Mouse (Mus musculus) liver, adult 2 months (tissue): ENCODE measurements around the gene Sh2b2. TPM values are rescaled to one million over a fixed set of nuclear protein-coding genes. Genes with fewer than 3 reads are reported as not detected.

Experiments
- DNase-seq: peaks from one replicate; pipeline ENCODE4 v3.0.0-alpha.2; 2011; ENCODE audit warnings: low read depth, low spot score; ENCODE audit errors: extremely low read depth
- H3K27ac ChIP-seq: fragments of 200-500 bp; replicated peaks from 2 replicates; pipeline ENCODE4 v1.5.1; 2012; ENCODE audit warnings: low read depth, mild to moderate bottlenecking, control low read depth, inconsistent platforms, low read length; ENCODE audit not compliant: insufficient read depth
- H3K27me3 ChIP-seq: fragments of 200-500 bp; 2 replicates; pipeline ENCODE4 v1.6.1; 2012; ENCODE audit warnings: mild to moderate bottlenecking, moderate library complexity, low read length, inconsistent platforms; ENCODE audit not compliant: control insufficient read depth, insufficient read depth
- H3K36me3 ChIP-seq: fragments of 200-500 bp; 2 replicates; pipeline ENCODE4 v1.6.1; 2012; ENCODE audit warnings: low read length, inconsistent platforms; ENCODE audit not compliant: control insufficient read depth, insufficient read depth
- H3K4me1 ChIP-seq: fragments of 200-500 bp; 2 replicates; pipeline ENCODE4 v1.6.1; 2011; ENCODE audit warnings: low read length; ENCODE audit not compliant: control insufficient read depth, insufficient read depth
- H3K4me3 ChIP-seq: fragments of 200-500 bp; 2 replicates; pipeline ENCODE4 v1.5.1; 2011; ENCODE audit warnings: low read depth, mild to moderate bottlenecking, control low read depth, low read length, moderate library complexity; ENCODE audit not compliant: insufficient read depth
- H3K79me2 ChIP-seq: fragments of 200-500 bp; 2 replicates; pipeline ENCODE4 v1.6.1; 2012; ENCODE audit warnings: inconsistent platforms, mild to moderate bottlenecking, low read length, moderate library complexity; ENCODE audit not compliant: control insufficient read depth, insufficient read depth
- H3K9ac ChIP-seq: fragments of 200-500 bp; 2 replicates; pipeline ENCODE4 v1.6.1; 2012; ENCODE audit warnings: low read depth, mild to moderate bottlenecking, control low read depth, inconsistent platforms, low read length
- CTCF ChIP-seq: fragments of 200-500 bp; IDR thresholded peaks from 2 replicates; pipeline ENCODE4 v1.5.1; 2011; ENCODE audit warnings: low read depth, low read length, control low read depth
- POLR2A ChIP-seq: fragments of 200-500 bp; IDR thresholded peaks from 2 replicates; pipeline ENCODE4 v1.6.1; 2011; ENCODE audit warnings: low read length, control low read depth; ENCODE audit not compliant: insufficient read depth; ENCODE audit errors: extremely low read depth
- WGBS: fragments of 180-500 bp; shearing (Covaris S2); methylation state at CpG from one replicate; pipeline ENCODE4 v1.1.7; 2018; 5-methylcytosine and 5-hydroxymethylcytosine counted together
- polyA plus RNA-seq: library from polyadenylated mRNA; depleted of rRNA; stranded (reverse); fragments of >200 nt; gene quantifications from 2 replicates; pipeline ENCODE4 v1.2.3, GENCODE M21; 2012
- total RNA-seq: library from RNA; depleted of rRNA; stranded (reverse); fragments of >200 nt; gene quantifications from 2 replicates; pipeline ENCODE4 v1.2.3, GENCODE M21; 2014

Sh2b2 gene
- total and polyA plus RNA-seq, 2 experiments, result 0.65 to 6.1 TPM

DNA sequence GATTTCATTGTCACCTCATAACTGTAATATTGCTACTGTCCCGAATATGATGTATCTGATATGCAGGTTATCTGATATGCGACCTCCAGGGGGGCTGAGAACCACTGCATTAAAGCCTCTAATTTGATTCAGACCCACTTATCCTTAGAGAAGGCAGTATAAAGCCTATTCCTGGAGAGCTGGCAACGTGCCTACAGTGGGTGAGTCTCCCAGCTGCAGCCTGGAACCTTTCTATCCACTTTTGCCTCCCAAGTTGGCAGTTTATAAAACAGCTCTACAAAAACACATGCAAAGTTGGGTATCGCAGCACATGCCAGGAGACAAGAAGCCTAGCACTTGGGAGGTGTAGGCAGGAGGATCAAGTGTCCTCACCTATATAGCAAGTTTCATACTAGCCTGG, 17.0 kb upstream of the Sh2b2 start:
- Histone ChIP-seq H3K36me3 (no peaks in the 10 kb centered on the region), H3K9ac (no peak overlapping the region), H3K4me1 (no peaks in the 10 kb centered on the region), H3K27me3 (no peaks in the 10 kb centered on the region), H3K4me3 (no peak overlapping the region), H3K27ac (no peak overlapping the region), H3K79me2 (no peaks in the 10 kb centered on the region)
- DNase-seq, result no peak
- 89% methylated on average over 4 of the region's 4 CpGs for WGBS
- TF ChIP-seq CTCF, result no peak
- no peak for TF ChIP-seq POLR2A

- Histone ChIP-seq H3K4me1 (no peaks in the 10 kb centered on the region), H3K4me3 (no peak overlapping the region), H3K79me2 (no peaks in the 10 kb centered on the region), H3K27ac (no peak overlapping the region), H3K36me3 (no peaks in the 10 kb centered on the region), H3K9ac (no peak overlapping the region), H3K27me3 (no peaks in the 10 kb centered on the region)
- 39% methylated on average over 6 of the region's 6 CpGs for WGBS
- TF ChIP-seq POLR2A, result no peak
- TF ChIP-seq CTCF, result peak; percentile 75
- peak; percentile 31 for DNase-seq
Measured at GRCm38 (mm10) chr5:136258919-136259318, 12.6 kb upstream of the Sh2b2 start.

DNA sequence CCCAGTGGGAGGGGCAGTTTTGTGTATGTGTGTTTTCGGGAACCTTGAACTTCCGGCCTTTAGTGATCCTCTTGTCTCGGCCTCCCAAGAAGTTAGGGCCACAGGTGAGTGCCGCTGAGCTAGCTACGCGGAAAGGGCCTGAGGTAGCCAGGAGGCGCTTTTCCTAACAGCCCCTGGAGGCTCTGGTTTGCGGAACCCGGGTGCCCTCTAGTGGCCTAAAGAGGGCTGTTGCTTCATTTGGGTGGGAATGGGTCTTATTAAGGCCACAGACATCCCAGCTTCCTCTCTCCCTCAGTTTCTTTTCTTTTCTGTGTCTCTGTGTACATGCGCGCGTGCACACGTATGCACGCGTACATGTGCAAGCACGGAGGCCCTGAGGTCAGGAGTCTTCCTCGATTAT, 6.5 kb upstream of the Sh2b2 start:
- no peak overlapping the region for H3K9ac ChIP-seq
- 13% methylated on average over 17 of the region's 17 CpGs for WGBS
- peak; percentile 43 for DNase-seq

DNA sequence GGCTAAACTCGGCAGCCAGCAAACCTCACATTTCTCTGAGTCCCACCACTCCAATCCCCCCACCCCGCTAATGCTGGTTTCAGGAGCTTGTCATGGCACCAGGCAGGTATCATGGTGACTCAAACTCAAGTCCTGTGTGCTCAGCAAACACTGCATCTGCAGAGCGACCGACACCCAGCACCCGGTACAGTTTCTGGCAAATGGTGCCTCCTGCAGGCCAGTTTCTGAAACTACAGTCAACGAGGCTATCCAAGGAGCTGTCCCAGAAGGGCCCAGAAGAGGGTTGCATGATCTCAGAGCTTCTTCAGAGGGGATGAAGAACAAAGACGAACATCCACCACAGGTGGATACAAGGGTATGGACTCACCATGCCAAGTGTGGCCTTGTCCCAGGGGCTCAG, 4.6 kb upstream of the Sh2b2 start:
- Histone ChIP-seq H3K9ac (no peak overlapping the region), H3K27me3 (no peaks in the 10 kb centered on the region), H3K79me2 (no peaks in the 10 kb centered on the region), H3K27ac (no peak overlapping the region), H3K36me3 (no peaks in the 10 kb centered on the region), H3K4me3 (no peak overlapping the region), H3K4me1 (peaks cover 5% of the 10 kb centered on the region)
- WGBS, result 43% methylated on average over 7 of the region's 7 CpGs
- peak; percentile 80 for TF ChIP-seq CTCF
- TF ChIP-seq POLR2A, result no peak
- DNase-seq, result peak; percentile 25

More for the DNA sequence above, 6.5 kb upstream of the Sh2b2 start:
- Histone ChIP-seq H3K4me3 (no peak overlapping the region), H3K27ac (no peak overlapping the region), H3K79me2 (no peaks in the 10 kb centered on the region), H3K36me3 (no peaks in the 10 kb centered on the region), H3K27me3 (no peaks in the 10 kb centered on the region), H3K4me1 (no peaks in the 10 kb centered on the region)
- TF ChIP-seq CTCF (peak; percentile 92), POLR2A (0 out of 2 replicates have a peak, but pooled peaks have one; percentile 3)

DNA sequence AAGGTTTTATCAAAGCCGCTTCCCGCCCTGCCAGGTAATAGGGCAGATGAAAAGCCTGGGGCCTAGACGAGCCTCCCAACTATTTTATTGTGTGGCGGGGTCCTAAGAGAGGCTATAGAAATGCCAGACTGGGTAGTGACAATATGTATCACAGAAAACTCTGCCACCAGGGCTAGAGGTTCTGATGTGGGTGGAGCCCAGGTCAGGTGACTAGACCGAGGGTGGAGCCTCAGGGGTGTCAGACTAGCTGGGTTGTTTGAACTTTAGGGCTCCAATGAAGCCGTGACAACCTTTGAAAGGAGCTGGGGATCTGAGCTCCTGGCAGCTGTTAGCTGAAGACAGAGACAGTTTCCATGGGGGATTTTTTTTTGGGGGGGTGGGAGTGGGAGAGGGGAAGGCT, 2.1 kb upstream of the Sh2b2 start:
- H3K4me3 ChIP-seq, result no peak overlapping the region
- H3K27me3 ChIP-seq, result no peaks in the 10 kb centered on the region
- no peaks in the 10 kb centered on the region for H3K36me3 ChIP-seq
- H3K9ac ChIP-seq, result no peak overlapping the region
- H3K27ac ChIP-seq, result no peak overlapping the region
- no peaks in the 10 kb centered on the region; the same call in 1 of the 2 replicates for H3K79me2 ChIP-seq
- H3K4me1 ChIP-seq, result peaks cover 14% of the 10 kb centered on the region
- no peak for TF ChIP-seq POLR2A
- TF ChIP-seq CTCF, result no peak
- 75% methylated on average over 6 of the region's 6 CpGs for WGBS
- peak; percentile 9 for DNase-seq

DNA sequence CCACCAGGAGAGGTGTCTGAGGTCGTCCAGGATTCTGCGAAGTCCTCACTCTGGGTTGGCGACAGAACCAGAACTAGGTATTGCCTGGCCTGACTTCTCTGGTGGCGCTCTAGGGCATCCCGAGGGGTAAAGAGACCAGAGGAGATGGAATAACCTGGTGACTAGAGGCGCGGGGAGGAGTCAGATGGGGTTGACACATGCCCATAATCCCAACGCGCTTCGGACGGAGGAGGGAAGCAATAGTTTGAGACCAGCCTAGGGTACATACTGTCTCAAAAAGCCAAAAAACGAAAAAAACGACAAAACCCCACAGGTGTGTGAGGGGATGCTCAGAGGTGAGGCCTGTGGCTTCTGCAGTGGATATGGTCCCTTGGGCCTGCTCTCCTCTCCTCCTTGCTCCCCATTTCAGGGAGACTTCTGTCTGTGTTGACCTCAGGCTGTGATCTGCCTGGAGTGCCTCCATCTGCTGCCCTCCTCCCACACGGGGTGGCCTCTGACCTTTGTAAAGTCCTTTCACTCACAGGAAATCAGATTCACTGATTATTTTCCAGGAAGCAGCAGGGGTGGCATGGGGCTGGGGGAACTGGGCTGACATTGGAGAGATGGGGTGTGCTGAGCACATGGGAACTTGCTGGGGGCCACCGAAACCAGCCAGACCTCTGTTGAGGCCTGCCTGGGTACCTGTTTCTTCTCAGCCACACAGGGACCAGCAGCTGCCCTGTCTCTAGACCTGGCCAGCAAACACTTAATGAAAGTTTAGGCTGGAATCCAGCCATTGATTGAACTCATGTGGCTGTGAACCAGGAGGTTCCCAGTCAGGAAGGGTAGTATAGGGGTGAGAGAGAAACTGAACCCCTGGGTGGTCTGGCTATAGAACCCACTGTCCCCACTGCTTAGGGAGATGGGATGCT, 560 bp downstream of the Sh2b2 start:
- peak overlapping the region; percentile 76; the same call in 1 of the 2 replicates for H3K4me3 ChIP-seq
- H3K36me3 ChIP-seq, result no peaks in the 10 kb centered on the region
- H3K27ac ChIP-seq, result peak overlapping the region; percentile 55
- TF ChIP-seq CTCF (no peak), POLR2A (no peak)
- no peaks in the 10 kb centered on the region; the same call in 1 of the 2 replicates for H3K79me2 ChIP-seq
- peak; percentile 57 for DNase-seq
- H3K27me3 ChIP-seq, result no peaks in the 10 kb centered on the region
- no peak overlapping the region for H3K9ac ChIP-seq
- WGBS, result 8% methylated on average over 15 of the region's 15 CpGs
- peaks cover 14% of the 10 kb centered on the region for H3K4me1 ChIP-seq
